Mouse (Mus musculus) cortical plate, adult 2 months (tissue): Measurements from ENCODE around the gene Armc2. TPM values are rescaled to one million over a fixed set of nuclear protein-coding genes. Genes with fewer than 3 reads are reported as not detected.

Source experiments
- H3K27ac ChIP-seq: fragments of 200-500 bp; 2 replicates; pipeline ENCODE4 v1.5.1; 2012; ENCODE audit warnings: low read length, control low read depth, inconsistent platforms; ENCODE audit not compliant: insufficient read depth
- H3K4me1 ChIP-seq: fragments of 200-500 bp; 2 replicates; pipeline ENCODE4 v1.6.1; 2011; ENCODE audit warnings: low read length; ENCODE audit not compliant: control insufficient read depth, insufficient read depth
- H3K4me3 ChIP-seq: fragments of 200-500 bp; 2 replicates; pipeline ENCODE4 v1.5.1; 2011; ENCODE audit warnings: mild to moderate bottlenecking, low read length, control low read depth; ENCODE audit not compliant: insufficient read depth
- CTCF ChIP-seq: fragments of 200-500 bp; IDR thresholded peaks from 2 replicates; pipeline ENCODE4 v1.5.1; 2011; ENCODE audit warnings: mild to moderate bottlenecking, control low read depth, low read length; ENCODE audit not compliant: insufficient read depth; ENCODE audit errors: extremely low read depth
- POLR2A ChIP-seq: fragments of 200-500 bp; IDR thresholded peaks from 2 replicates; pipeline ENCODE4 v1.6.1; 2011; ENCODE audit warnings: mild to moderate bottlenecking, low read length, control low read depth; ENCODE audit not compliant: insufficient read depth; ENCODE audit errors: extremely low read depth
- polyA plus RNA-seq: library from polyadenylated mRNA; depleted of rRNA; stranded (reverse); fragments of >200 nt; gene quantifications from 2 replicates; pipeline ENCODE4 v1.2.3, GENCODE M21; 2012

Armc2 gene
- polyA plus RNA-seq, 1 experiment: 14.4 TPM

DNA sequence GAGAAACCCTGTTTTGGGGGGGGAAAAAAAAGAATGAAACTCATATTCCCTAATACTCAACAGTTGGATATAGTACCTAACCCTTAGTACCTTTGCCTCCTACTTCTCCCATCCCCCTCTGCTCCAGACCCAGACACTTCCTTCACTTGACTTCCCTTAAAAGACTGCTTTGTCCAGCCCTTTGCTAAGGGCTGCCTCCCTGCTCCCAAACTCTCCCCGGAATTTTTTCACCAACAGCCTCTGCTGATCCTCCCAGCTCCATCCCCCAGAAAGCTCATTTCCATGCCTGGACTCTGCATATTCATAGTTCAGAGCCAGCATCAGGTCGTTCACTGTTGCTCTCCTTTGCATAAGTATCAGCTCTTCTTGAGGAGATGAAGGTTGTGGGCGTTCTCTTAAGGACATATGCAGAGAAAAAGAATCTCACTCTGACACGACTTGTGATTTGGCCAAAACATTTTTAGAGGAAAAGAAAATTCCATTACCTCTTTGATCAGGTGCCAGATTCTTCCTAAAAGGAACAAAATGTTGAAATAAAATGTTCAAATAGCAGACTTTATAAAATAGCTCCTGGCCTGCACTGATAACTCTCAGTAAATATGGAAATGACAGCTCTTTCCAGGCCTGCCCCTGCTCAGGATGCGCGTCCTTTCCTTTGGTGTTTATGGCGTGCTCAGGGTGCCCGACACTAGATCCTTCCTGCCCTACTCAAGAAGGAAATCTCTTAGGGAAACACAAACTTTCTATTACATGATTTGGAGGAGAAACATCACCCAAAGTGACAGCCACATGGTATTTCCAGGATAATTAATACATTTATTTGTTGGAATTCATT, 134.3 kb downstream of the Armc2 start:
- no peak for TF ChIP-seq POLR2A
- no peak for TF ChIP-seq CTCF
- Histone ChIP-seq H3K4me3 (no peak overlapping the region), H3K27ac (peak overlapping the region; percentile 38)

DNA sequence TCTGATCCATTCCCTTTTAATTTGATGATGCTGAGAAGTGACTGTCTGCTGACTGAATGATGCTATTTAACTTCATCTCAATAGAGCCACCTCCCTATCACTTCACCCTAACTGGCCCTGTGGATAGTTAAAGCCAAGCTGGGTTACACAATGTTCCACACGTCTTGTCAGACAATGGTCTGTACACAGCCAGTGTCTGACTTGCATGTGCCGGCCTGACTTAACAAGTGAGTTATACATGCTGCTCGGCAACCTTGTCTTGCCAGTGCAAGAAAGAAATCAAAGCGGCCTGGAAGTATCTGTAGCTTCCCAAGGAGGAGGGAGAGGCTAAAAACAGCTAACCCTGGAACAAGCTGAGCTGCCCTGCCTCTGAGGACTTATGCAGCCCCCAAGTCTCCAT, 136.8 kb downstream of the Armc2 start:
- TF ChIP-seq POLR2A: no peak
- TF ChIP-seq CTCF: no peak
- Histone ChIP-seq H3K4me3 (no peak overlapping the region), H3K4me1 (peaks cover 5% of the 10 kb centered on the region; the same call in 1 of the 2 replicates), H3K27ac (no peak overlapping the region)

More for the DNA sequence above, 134.3 kb downstream of the Armc2 start:
- peaks cover 4% of the 10 kb centered on the region; the same call in 1 of the 2 replicates for H3K4me1 ChIP-seq

DNA sequence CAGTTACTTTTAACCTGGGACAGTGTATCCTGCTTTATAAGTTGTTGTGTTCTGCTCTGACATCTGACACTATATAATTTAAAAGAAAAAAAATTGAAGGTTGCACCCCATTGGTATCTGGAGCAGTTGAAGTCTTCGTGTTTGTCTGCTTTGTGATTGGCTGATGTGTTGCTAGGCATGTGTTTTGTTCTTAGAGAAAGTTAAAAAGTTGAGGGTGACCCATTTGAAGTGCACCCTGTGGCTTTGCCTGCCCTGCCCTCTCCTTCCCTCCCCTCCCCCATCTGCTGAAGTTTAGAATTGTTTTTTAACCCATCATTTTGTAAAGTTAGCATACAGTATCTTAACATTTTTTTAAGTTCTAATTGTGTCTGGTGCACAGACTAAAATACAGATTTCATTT, 137.5 kb downstream of the Armc2 start:
- no peak overlapping the region for H3K4me3 ChIP-seq
- no peak overlapping the region for H3K27ac ChIP-seq
- TF ChIP-seq CTCF (no peak), POLR2A (no peak)
- peaks cover 5% of the 10 kb centered on the region; the same call in 1 of the 2 replicates for H3K4me1 ChIP-seq

DNA sequence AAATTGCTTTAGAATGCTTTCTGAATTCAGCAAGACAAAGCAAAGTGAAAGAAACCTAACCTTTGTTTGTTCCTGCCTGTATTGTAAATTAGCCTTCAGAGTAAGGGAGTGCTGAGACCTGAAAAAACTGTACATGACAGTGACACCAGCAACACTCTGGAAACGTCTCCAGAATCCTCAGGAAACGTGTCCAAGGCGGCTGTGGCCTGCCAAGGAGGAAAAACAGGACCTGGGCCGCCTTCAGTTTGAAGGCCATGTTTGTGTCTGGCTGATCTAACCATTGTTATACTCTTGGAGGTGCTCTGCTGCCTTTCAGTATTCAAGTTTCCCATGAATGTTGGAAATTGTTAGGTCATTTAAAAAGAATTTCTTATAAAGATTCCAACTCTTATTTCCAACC, 138.0 kb downstream of the Armc2 start:
- Histone ChIP-seq H3K4me1 (peaks cover 5% of the 10 kb centered on the region; the same call in 1 of the 2 replicates), H3K4me3 (no peak overlapping the region), H3K27ac (no peak overlapping the region)
- TF ChIP-seq POLR2A (no peak), CTCF (no peak)

DNA sequence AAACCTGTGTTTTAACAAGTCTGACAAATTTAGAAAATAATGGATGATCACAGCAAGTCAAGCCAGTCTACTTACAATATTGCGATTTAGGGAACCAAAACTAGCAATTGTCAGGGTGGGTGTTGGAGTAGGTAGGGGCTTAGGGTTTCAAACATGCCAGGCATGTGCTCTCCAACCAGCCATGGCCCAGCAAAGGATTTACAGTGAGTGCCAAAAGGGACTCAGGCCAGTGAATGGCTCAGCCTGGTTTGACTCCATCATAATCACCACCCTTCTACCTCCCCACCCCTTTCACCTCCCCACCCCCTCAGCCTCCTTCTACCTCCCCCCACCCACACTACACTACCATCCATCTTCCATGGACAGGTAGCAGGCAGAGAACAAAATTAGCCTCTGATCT, 138.6 kb downstream of the Armc2 start:
- TF ChIP-seq CTCF (no peak), POLR2A (no peak)
- Histone ChIP-seq H3K4me3 (no peak overlapping the region), H3K27ac (no peak overlapping the region)

DNA sequence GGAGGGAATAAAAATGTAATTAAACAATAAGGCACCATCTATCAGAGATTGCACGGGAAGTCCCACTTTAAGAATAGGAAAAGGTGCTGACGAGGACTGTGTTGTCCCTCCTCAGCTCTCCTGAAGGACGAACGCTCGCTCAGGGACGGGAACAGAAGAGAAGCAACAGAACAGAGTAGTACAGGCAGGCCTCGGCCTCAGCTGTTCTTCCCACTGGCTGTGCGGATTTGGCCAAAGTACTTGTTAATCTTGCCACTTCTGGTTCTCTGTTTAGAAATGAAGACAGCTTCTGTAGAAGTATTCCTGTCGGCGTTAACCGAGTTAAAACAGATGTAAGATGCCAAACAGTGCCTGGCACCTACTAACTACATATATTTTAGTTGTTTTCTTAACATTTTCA, 139.9 kb downstream of the Armc2 start:
- no peak overlapping the region for H3K27ac ChIP-seq
- peaks cover 2% of the 10 kb centered on the region; the same call in 1 of the 2 replicates for H3K4me1 ChIP-seq
- TF ChIP-seq CTCF (no peak), POLR2A (no peak)
- H3K4me3 ChIP-seq: no peak overlapping the region

More for the DNA sequence above, 138.6 kb downstream of the Armc2 start:
- peaks cover 5% of the 10 kb centered on the region; the same call in 1 of the 2 replicates for H3K4me1 ChIP-seq

DNA sequence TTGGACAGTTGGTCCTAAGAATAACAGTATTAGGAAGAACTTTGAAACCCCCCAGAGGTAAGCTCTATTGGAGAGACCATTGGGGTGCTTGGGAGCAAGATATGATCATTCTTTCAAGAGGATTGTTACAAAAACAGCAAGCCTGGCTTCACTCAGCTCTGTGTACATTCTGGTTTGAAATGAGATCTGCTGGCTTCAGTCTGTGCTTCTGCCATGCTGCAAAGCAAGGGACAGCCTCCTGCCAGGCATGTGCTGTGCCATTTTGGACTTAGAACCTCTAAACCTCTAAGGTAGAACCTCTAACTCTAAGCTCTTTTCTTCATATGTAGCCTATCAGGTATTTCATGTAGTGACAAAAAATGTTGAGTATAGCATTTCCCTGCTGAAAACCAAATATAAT, 142.6 kb downstream of the Armc2 start:
- Histone ChIP-seq H3K4me3 (no peak overlapping the region), H3K27ac (no peak overlapping the region), H3K4me1 (peaks cover 2% of the 10 kb centered on the region; the same call in 1 of the 2 replicates)
- no peak for TF ChIP-seq CTCF
- TF ChIP-seq POLR2A: no peak

DNA sequence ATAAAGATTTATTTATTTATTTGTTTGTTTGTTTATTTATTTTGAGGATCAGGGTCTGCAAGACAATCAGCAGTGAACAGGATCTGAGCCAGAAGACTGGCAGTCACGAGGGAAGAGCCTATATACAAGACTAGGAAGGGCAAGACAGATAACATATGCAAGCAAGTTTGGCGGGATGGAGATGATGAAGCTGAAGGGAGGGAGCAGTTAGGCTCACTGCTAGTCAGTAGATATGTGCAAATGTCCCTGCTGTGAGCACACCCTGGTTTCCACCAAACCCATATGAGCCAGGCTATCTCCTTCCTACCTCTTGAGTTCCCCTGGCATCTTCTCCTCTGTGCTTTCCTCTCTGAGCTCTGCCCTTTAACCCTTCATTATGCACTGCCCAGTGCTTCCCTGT, 146.7 kb downstream of the Armc2 start:
- Histone ChIP-seq H3K27ac (no peak overlapping the region), H3K4me1 (no peaks in the 10 kb centered on the region), H3K4me3 (no peak overlapping the region)
- no peak for TF ChIP-seq CTCF

DNA sequence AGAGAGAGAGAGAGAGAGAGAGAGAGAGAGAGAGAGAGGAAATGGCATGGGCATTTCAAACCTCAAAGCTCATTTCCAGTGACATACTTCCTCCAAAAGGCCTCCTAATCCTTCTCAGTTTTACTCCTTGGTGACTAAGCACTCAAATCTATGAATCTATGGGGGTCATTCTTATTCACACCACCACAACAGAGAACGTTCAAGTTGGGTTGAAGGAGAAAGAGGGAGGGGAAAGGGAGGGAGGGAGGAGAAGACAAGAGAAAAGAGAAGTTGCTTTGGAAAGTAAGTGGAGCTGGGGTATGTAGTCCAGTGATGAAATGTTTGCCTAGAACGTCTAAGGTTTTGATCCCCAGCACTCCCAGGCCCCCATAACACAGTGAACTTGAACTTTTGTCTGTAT, 148.1 kb downstream of the Armc2 start:
- Histone ChIP-seq H3K4me3 (no peak overlapping the region), H3K27ac (no peak overlapping the region), H3K4me1 (no peaks in the 10 kb centered on the region)
- no peak for TF ChIP-seq POLR2A
- no peak for TF ChIP-seq CTCF

DNA sequence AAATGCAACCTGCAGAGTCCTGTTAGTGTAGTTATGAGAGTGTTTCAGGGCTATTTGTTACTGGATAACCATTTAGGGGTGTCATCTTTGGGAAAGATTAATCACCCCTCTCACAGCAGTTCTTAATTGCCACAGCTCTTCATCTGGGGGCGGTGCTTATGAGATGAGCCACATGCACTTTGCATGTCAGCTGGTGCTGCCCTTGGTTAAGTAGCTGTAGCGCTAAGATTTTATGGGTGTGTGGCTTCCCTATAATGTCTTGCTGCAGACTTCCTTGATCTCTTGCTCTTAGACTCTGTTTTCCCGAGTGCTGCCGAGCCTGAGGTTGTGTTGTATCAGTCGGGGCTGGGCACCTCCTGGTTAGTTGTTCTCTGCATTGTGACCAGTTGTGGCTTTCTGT, 150.3 kb downstream of the Armc2 start:
- Histone ChIP-seq H3K27ac (no peak overlapping the region), H3K4me3 (no peak overlapping the region), H3K4me1 (no peaks in the 10 kb centered on the region)
- no peak for TF ChIP-seq CTCF
- TF ChIP-seq POLR2A: no peak
